Mouse (Mus musculus): ENCODE measurements around the gene Dnaaf5. TPM values are rescaled to one million over a fixed set of nuclear protein-coding genes. Genes with fewer than 3 reads are reported as not detected.

The Dnaaf5 gene
- polyA plus RNA-seq, 1 experiment from 2014 or later: 9.6 TPM

DNA sequence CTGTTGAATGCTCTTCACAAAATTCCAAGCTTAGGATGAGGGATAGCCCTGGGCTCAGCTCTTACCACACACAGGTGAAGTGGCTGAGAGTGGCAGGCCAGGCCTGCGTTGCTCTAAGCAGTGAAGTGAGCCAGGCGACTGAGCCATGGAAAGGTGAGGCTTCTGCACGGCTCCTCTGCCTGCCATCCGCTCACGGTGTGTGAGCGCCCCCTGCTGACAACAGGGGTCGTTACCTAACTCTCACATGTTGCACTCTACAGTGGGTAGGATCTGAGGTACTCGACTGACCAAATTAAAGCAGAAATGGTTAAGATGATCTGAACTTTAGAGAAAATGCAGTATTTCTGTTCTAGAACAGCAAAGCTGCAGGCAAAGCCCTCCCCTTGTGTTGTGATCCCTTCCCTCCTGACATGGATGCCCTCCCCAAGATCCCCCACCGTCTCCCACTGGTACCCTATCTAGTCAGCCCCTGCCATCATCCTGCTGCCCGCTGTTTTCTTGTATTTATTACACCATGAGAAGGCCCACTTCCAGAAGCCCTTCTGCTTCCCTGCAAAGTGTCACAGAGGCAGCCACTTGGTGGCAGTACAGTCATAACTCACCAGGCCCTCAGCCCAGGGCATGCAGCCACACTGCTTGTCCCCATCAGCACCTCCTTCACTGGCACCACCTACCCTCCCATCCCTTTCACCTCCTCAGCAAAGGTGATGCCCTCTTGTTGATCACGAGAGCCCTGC lies 29.0 kb downstream of the Dnaaf5 start:
- no peak overlapping the region for H3K4me3 ChIP-seq
- DNase-seq (ENCODE audit: low spot score): peak; percentile 84
- no peak overlapping the region for H3K27ac ChIP-seq (replicated peaks)
- WGBS: 30% methylated on average over 11 of the region's 11 CpGs
- no peaks in the 10 kb centered on the region for H3K4me1 ChIP-seq
- no peaks in the 10 kb centered on the region for H3K9me3 ChIP-seq
- no peaks in the 10 kb centered on the region for H3K27me3 ChIP-seq (replicated peaks; ENCODE audit: low read depth, poor library complexity, severe bottlenecking)
- peaks cover 100% of the 10 kb centered on the region for H3K36me3 ChIP-seq (replicated peaks)

DNA sequence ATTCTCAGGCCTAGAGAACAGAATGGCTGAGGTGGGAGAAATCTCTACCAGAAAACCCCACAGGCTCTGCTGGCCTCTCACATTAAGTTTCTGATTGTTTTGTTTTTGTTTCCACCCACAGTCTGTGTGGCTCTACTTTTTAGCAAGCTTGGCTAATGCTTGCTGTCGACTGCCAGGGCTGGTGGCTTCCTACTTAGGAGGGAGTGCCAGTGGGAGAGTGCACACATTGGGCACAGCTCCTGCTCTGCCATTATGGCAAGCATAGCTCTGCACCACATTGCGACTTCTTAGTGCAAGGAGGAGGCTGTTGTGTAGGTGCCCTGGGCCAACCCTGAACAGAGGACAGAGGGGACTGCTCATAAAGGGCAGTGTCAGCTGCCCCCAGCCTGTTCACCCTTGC lies 33.1 kb downstream of the Dnaaf5 start:
- no peak for DNase-seq (ENCODE audit: low spot score)

DNA sequence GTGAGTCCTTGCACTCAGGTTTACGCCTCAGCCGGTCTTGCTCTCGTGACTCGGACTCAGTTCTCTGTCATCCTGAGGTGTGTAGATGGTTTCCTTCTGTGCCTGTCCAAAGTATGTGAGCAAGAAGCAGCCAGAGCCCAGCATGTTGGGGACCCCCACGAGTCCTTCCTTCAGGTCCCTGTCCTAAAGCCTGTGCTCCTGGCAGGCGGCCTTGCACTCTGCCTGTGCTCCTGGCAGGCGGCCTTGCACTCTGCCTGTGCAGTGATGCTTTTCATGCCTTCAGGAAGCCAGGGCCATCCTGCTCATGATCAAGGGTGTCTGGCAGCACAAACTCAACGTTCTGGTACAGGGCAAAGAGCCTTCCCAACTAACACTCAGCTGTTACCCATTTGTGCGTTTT lies 33.6 kb downstream of the Dnaaf5 start:
- no peak overlapping the region for H3K27ac ChIP-seq (replicated peaks)
- no peak for DNase-seq (ENCODE audit: low spot score)
- H3K27me3 ChIP-seq (replicated peaks; ENCODE audit: low read depth, poor library complexity, severe bottlenecking): no peaks in the 10 kb centered on the region
- no peaks in the 10 kb centered on the region for H3K9me3 ChIP-seq
- H3K4me1 ChIP-seq: no peaks in the 10 kb centered on the region
- peaks cover 100% of the 10 kb centered on the region for H3K36me3 ChIP-seq (replicated peaks)
- WGBS: 91% methylated on average over 9 of the region's 9 CpGs
- no peak overlapping the region for H3K4me3 ChIP-seq

More for the DNA sequence above, 33.1 kb downstream of the Dnaaf5 start:
- WGBS: 87% methylated on average over 2 of the region's 2 CpGs
- H3K4me3 ChIP-seq: no peak overlapping the region
- H3K9me3 ChIP-seq: no peaks in the 10 kb centered on the region
- peaks cover 100% of the 10 kb centered on the region for H3K36me3 ChIP-seq (replicated peaks)
- H3K27me3 ChIP-seq (replicated peaks; ENCODE audit: low read depth, poor library complexity, severe bottlenecking): no peaks in the 10 kb centered on the region
- no peak overlapping the region for H3K27ac ChIP-seq (replicated peaks)
- H3K4me1 ChIP-seq: no peaks in the 10 kb centered on the region

DNA sequence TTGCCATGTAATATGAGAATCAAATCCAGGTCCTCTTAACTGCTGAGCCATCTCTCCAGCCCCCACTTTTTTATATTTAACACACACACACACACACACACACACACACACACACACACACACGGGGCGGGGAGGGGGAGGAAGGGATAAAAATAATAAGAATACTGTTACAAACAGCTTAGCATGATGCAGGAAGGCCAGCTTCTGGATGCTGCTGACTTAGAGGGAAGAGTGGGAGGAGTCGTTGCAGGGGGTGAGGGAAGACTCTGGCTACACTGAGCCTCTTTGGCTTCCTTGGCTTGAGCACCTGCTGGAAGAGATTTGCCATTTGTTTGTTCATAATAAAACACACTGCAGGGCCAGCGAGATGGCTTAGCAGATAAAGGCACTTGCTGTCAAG lies 34.9 kb downstream of the Dnaaf5 start:
- DNase-seq (ENCODE audit: low spot score): no peak
- Histone ChIP-seq H3K4me3 (no peak overlapping the region), H3K36me3 (replicated peaks) (peaks cover 89% of the 10 kb centered on the region), H3K27me3 (replicated peaks; ENCODE audit: low read depth, poor library complexity, severe bottlenecking) (no peaks in the 10 kb centered on the region), H3K9me3 (no peaks in the 10 kb centered on the region), H3K27ac (replicated peaks) (no peak overlapping the region), H3K4me1 (no peaks in the 10 kb centered on the region)
- 88% methylated on average over 4 of the region's 4 CpGs for WGBS

DNA sequence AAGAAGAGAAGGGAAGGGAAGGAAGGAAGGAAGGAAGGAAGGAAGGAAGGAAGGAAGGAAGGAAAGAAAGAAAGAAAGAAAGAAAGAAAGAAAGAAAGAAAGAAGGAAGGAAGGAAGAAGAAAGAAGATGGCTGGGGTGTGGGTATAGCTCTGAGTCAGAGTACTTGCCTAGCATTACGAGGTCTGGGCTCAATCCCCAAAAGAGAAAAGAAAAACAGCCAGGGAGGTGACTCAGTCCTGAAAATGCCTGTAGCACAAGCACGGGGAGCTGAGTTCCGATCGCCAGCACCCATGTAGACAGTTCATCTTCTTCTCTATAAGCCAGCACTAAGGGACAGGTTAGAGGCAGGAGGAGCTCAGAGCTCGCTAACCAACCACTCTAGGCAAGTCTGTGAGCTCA lies 39.7 kb downstream of the Dnaaf5 start:
- WGBS: 93% methylated on average over 5 of the region's 5 CpGs
- Histone ChIP-seq H3K27me3 (replicated peaks; ENCODE audit: low read depth, poor library complexity, severe bottlenecking) (no peaks in the 10 kb centered on the region), H3K27ac (replicated peaks) (no peak overlapping the region), H3K4me1 (no peaks in the 10 kb centered on the region), H3K4me3 (no peak overlapping the region), H3K9me3 (no peaks in the 10 kb centered on the region), H3K36me3 (replicated peaks) (peaks cover 46% of the 10 kb centered on the region)
- DNase-seq (ENCODE audit: low spot score): no peak

DNA sequence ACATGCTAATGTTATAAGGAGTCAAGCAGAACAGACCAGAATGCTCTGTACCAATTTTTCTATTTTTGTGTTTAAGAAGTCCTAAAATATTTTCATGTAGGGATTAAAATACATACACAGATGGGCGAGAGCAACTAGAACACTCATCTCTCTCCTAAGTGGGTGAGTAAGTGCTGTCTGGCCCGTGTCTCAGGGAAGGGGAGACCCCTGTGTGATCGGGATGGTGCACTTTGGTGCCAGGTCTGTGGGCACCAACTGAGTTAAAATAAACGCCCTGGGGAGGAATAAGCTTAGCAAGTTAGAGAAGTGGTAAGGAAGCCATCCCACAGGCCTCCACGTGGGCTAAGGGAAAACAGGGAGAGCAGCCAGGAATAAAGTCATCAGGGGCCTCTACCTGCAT lies 40.9 kb downstream of the Dnaaf5 start:
- no peaks in the 10 kb centered on the region for H3K27me3 ChIP-seq (replicated peaks; ENCODE audit: low read depth, poor library complexity, severe bottlenecking)
- 74% methylated on average over 5 of the region's 5 CpGs for WGBS
- no peak overlapping the region for H3K27ac ChIP-seq (replicated peaks)
- H3K9me3 ChIP-seq: no peaks in the 10 kb centered on the region
- peaks cover 34% of the 10 kb centered on the region for H3K36me3 ChIP-seq (replicated peaks)
- no peaks in the 10 kb centered on the region for H3K4me1 ChIP-seq
- no peak for DNase-seq (ENCODE audit: low spot score)
- H3K4me3 ChIP-seq: no peak overlapping the region

DNA sequence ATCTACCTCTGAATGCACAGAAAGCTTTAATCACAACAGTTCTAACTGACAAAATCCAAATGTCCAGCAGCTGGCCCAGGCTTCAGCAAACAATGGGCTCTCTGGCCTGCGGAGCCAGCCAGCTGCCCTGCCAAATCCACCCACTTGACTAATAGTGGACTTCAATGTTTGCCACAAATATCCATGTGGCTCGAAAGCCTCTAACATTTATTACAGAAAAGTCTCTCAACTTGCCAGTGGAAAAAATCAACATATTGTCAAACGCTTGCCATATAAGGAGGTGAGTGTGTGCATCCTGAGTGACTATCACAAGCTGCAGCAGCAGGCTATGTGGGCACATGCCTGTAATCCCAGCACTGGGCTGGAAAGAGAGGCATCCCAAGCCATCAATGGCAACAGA lies 48.8 kb downstream of the Dnaaf5 start:
- no peak overlapping the region for H3K27ac ChIP-seq (replicated peaks)
- DNase-seq (ENCODE audit: low spot score): no peak
- WGBS: 93% methylated on average over 3 of the region's 3 CpGs
- no peaks in the 10 kb centered on the region for H3K9me3 ChIP-seq
- no peak overlapping the region for H3K4me3 ChIP-seq
- H3K36me3 ChIP-seq (replicated peaks): 0 out of 2 replicates have a peak, but pooled peaks cover 3% of the 10 kb centered on the region
- H3K27me3 ChIP-seq (replicated peaks; ENCODE audit: low read depth, poor library complexity, severe bottlenecking): no peaks in the 10 kb centered on the region
- H3K4me1 ChIP-seq: peaks cover 26% of the 10 kb centered on the region

DNA sequence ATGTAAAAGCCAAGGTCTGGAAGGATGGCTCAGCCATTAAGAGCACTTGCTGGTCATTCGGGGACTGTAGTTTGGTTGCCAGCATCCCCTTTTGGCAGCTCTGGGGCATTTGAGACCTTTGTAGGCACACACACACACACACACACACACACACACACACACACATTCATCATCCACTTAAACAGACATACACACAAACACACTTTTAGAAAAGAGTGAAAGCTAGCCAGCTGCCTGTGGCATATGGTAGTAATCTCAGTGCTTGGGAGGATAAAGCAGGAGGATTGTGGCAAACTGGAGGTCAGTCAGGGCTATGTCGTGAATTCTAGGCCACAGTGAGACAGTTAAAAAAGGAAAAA lies 49.6 kb downstream of the Dnaaf5 start:
- H3K27ac ChIP-seq (replicated peaks): peak overlapping the region; percentile 91
- no peak for DNase-seq (ENCODE audit: low spot score)
- H3K27me3 ChIP-seq (replicated peaks; ENCODE audit: low read depth, poor library complexity, severe bottlenecking): no peaks in the 10 kb centered on the region
- H3K36me3 ChIP-seq (replicated peaks): 0 out of 2 replicates have a peak, but pooled peaks cover 3% of the 10 kb centered on the region
- 35% methylated on average over 2 of the region's 2 CpGs for WGBS
- H3K9me3 ChIP-seq: no peaks in the 10 kb centered on the region
- H3K4me3 ChIP-seq: peak overlapping the region; percentile 97
- H3K4me1 ChIP-seq: peaks cover 29% of the 10 kb centered on the region

DNA sequence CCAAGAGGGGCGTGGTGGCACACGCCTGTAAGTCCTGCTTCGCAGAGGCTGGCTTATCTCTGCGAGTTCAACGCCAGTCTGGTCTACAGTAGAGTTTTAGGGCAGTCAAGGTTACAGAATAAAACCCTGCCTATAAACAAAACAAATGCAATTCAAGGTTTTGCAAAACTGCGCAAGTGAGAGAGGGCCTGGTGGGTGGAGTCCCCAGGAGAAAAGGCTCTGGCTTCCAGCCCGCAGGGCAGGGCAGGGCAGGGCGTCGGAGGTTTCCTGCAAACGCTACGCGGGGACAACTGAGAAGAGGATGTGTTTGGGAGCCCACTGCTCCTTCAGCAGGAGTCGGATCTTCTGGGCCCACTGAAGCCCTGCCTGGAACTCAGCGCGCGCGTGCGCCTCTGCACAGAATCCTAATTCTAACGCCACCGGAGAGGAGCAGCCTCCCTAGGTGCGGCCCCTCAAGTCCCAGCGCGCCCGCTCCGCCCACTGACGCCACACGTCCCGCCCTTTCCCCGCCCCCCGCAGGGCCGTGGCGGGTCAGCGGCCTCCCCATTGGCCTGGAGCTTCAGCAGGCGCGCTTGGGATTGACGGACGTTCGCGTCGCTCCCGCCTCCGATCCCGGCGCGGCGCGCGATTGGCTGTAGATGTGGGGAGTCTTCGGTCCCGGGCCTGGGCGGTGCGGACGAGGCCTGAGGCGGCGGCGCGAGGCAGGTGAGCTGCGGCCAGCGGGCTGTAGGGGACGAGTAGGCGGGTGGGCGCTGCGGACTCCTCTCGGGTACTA lies 50.2 kb downstream of the Dnaaf5 start, which contains the start of gene Sun1:
Sun1 (plus strand) TSS at position 643 of the 775 bp plus-strand sequence.
- H3K27me3 ChIP-seq (replicated peaks; ENCODE audit: low read depth, poor library complexity, severe bottlenecking): no peaks in the 10 kb centered on the region
- H3K4me3 ChIP-seq: peak within 1 kb of the TSS; percentile 97
- 1% methylated on average over 64 of the region's 64 CpGs for WGBS
- H3K36me3 ChIP-seq (replicated peaks): 0 out of 2 replicates have a peak, but pooled peaks cover 5% of the 10 kb centered on the region
- peak within 1 kb of the TSS; percentile 91 for H3K27ac ChIP-seq (replicated peaks)
- DNase-seq (ENCODE audit: low spot score): peak; percentile 99
- H3K9me3 ChIP-seq: no peaks in the 10 kb centered on the region
- H3K4me1 ChIP-seq: peaks cover 32% of the 10 kb centered on the region

DNA sequence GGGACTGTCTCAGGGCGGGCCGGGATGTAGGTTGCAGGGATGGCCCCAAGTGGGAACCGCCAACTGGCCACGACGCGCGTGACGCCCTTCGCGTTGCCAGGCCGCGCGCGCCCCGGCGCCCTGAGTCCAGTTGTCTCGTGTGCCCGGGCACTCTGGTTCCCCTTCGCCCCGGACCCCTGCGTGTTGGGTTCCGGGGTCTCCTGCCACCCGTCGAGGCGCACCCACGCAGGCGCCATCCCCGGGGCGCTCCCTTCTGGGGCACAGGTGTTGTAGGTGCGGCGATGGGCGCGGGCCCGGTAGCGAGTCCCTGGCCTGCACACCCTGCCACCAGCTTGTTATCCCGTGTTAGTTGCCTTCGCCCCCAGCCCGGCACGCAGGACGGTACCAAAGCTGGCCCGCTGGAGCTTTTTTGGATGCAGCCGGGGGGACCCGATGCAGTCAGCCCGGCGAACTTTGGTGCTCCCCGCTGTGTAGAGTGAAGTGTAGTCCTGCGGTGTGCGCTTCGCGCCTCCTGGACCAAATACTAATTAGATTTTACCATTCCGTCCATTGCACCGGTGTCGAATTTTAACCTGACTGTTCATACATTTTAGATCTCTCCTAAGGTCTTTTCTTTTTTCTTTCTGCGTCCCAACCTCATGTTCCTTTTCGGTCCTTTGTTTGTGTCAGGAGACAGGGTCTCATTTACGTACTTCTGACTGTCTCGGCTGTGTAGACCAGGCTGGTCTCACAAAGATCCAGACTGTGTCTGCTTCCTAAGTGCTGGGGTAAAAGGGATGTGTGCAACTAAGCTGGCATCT lies 50.9 kb downstream of the Dnaaf5 start:
- Histone ChIP-seq H3K27ac (replicated peaks) (peak overlapping the region; percentile 91), H3K9me3 (no peaks in the 10 kb centered on the region), H3K27me3 (replicated peaks; ENCODE audit: low read depth, poor library complexity, severe bottlenecking) (no peaks in the 10 kb centered on the region), H3K36me3 (replicated peaks) (0 out of 2 replicates have a peak, but pooled peaks cover 12% of the 10 kb centered on the region), H3K4me3 (peak overlapping the region; percentile 97), H3K4me1 (peaks cover 36% of the 10 kb centered on the region)
- 2% methylated on average over 57 of the region's 57 CpGs for WGBS
- DNase-seq (ENCODE audit: low spot score): no peak

DNA sequence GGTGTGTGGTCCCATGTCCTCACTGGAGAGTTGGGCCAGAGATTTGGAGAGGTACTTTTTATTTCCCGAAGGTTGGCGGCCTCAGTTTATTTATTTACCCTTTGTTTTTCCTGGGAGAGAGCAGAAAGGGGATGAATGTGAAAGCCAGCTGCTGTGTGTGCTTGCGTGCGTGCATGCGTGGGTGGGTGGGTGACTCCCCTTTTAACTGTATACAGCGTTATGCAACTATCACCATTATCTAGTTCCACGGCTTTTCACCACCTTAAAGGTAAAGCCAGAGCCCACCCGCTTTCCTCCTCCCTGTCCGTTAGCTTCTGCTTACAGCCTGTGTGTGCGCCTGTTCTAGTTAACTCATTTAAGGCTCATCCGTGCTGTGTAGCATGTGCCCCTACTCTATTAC lies 52.1 kb downstream of the Dnaaf5 start:
- no peaks in the 10 kb centered on the region for H3K9me3 ChIP-seq
- peak overlapping the region; percentile 97 for H3K4me3 ChIP-seq
- H3K36me3 ChIP-seq (replicated peaks): peaks cover 15% of the 10 kb centered on the region; the same call in 1 of the 2 replicates
- H3K27ac ChIP-seq (replicated peaks): no peak overlapping the region
- no peak for DNase-seq (ENCODE audit: low spot score)
- no peaks in the 10 kb centered on the region for H3K27me3 ChIP-seq (replicated peaks; ENCODE audit: low read depth, poor library complexity, severe bottlenecking)
- H3K4me1 ChIP-seq: peaks cover 43% of the 10 kb centered on the region
- 83% methylated on average over 11 of the region's 11 CpGs for WGBS

DNA sequence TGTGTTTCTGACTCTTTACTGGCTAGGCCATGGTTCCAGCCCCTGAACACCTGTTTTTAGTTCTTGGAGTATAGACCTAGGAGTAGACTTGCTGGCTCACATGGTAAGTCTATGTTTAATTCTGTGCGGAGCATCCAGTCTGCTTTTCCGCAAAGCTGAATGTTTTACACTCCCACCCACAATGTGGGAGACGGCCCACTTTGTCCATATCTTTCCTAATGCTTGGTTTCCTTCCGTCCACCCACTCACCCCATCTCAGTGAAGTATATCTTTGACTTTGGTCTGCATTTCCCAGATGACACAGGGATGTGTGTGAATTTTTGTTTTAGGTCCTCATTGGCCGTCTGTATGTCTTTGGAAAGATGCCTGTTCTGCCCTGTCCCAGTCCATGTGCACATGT lies 53.3 kb downstream of the Dnaaf5 start:
- Histone ChIP-seq H3K27me3 (replicated peaks; ENCODE audit: low read depth, poor library complexity, severe bottlenecking) (no peaks in the 10 kb centered on the region), H3K4me3 (no peak overlapping the region), H3K9me3 (no peaks in the 10 kb centered on the region), H3K4me1 (peaks cover 43% of the 10 kb centered on the region), H3K36me3 (replicated peaks) (peaks cover 19% of the 10 kb centered on the region; the same call in 1 of the 2 replicates), H3K27ac (replicated peaks) (no peak overlapping the region)
- DNase-seq (ENCODE audit: low spot score): no peak
- WGBS: 89% methylated on average over 5 of the region's 5 CpGs

All from embryonic facial prominence, embryonic 10.5 days (tissue).